Mouse (Mus musculus): ENCODE data around the gene Iqgap3.

DNA sequence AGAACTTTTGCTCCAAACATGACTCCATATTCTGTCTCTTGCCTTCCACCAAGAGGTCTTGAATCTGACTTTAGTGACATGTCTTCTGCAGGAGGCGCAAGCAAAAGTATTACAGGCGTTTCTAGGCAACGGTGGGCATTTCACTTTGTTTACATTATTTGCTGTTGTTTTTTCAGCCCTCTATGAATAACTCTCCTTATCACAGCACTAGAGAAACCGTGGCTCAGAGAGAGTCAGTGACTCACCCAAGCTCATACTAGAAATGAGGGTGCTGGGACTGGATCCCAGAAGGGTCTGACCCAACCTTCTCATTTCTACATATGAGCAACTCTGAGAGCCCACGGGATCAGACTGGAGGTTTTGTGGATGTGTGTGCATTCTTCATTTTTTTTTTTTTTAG is 46.3 kb downstream of the Iqgap3 start:
- TF ChIP-seq POLR2A (IDR thresholded peaks at IDR 0.05; ENCODE audit: control insufficient read depth, extremely low read depth, insufficient read depth, low read length, poor library complexity) = no peak
- no peak for TF ChIP-seq CTCF (IDR thresholded peaks at IDR 0.05; ENCODE audit: borderline replicate concordance, control insufficient read depth, extremely low read depth, insufficient read depth, low read length, poor library complexity)

Measured in thymus, adult 2 months (tissue).